Mouse (Mus musculus) forebrain, postnatal 0 days (tissue): ENCODE data around the gene Xrcc4. TPM values are rescaled to one million over a fixed set of nuclear protein-coding genes. Genes with fewer than 3 reads are reported as not detected.
"Not testable (repeated sequence)": the region's sequence is repeated elsewhere in the genome, so short reads cannot be mapped to it uniquely, and the experiment has no call there.

Experiments used
- ATAC-seq: fragments of 200-750 bp; cut with Nextera tagmentation; 2 replicates; pipeline ENCODE4 v1.8.0; 2017; ENCODE audit warnings: mild to moderate bottlenecking, moderate library complexity
- DNase-seq: peaks from one replicate; pipeline ENCODE4 v3.0.0-alpha.2; 2015
- H3K27ac ChIP-seq: fragments of 300-500 bp; sonication (generic); 2 replicates; pipeline ENCODE4 v1.5.1; 2014; ENCODE audit warnings: low read depth, mild to moderate bottlenecking, antibody characterized with exemption, low read length, moderate library complexity, mixed read lengths
- H3K27me3 ChIP-seq: fragments of 300-500 bp; sonication (generic); 2 replicates; pipeline ENCODE4 v1.6.1; 2014; ENCODE audit warnings: mild to moderate bottlenecking, low read length, mixed read lengths; ENCODE audit not compliant: insufficient read depth
- H3K36me3 ChIP-seq: fragments of 300-500 bp; sonication (generic); 2 replicates; pipeline ENCODE4 v1.6.1; 2014; ENCODE audit warnings: mild to moderate bottlenecking, moderate library complexity; ENCODE audit not compliant: insufficient read depth
- H3K4me1 ChIP-seq: fragments of 300-500 bp; sonication (generic); 2 replicates; pipeline ENCODE4 v1.6.1; 2014; ENCODE audit warnings: antibody characterized with exemption; ENCODE audit not compliant: insufficient read depth
- H3K4me2 ChIP-seq: fragments of 300-500 bp; sonication (generic); 2 replicates; pipeline ENCODE4 v1.6.1; 2014; ENCODE audit warnings: low read depth, mild to moderate bottlenecking, moderate library complexity
- H3K4me3 ChIP-seq: fragments of 300-500 bp; sonication (generic); 2 replicates; pipeline ENCODE4 v1.5.1; 2014; ENCODE audit warnings: low read depth, low read length, mixed read lengths
- H3K9ac ChIP-seq: fragments of 300-500 bp; sonication (generic); 2 replicates; pipeline ENCODE4 v1.6.1; 2014; ENCODE audit warnings: mild to moderate bottlenecking
- H3K9me3 ChIP-seq: fragments of 300-500 bp; sonication (generic); 2 replicates; pipeline ENCODE4 v1.6.1; 2016; ENCODE audit warnings: low read length
- CTCF ChIP-seq: sonication (generic); IDR thresholded peaks from 2 replicates; pipeline ENCODE4 v1.5.1; 2016; ENCODE audit warnings: antibody characterized with exemption, control low read depth, low read depth
- WGBS: fragments of 180-500 bp; shearing (Covaris S2); extraction: QIAGEN DNeasy Blood & Tissue Kit; methylation state at CpG from one replicate; pipeline ENCODE4 v1.1.7; 2014; 5-methylcytosine and 5-hydroxymethylcytosine counted together
- polyA plus RNA-seq: library from polyadenylated mRNA; unstranded; fragments of >200 nt; fragmentation: Nextera tagmentation; extraction: Ambion mirVana; gene quantifications from 2 replicates; pipeline ENCODE4 v1.2.1, GENCODE M21; 2015
- total RNA-seq: library from RNA; depleted of rRNA; stranded (reverse); fragments of >200 nt; gene quantifications from 2 replicates; pipeline ENCODE4 v1.2.3, GENCODE M21; 2014

The Xrcc4 gene
- total and polyA plus RNA-seq, 2 experiments from 2014 or later: 19.0 to 24.0 TPM

DNA sequence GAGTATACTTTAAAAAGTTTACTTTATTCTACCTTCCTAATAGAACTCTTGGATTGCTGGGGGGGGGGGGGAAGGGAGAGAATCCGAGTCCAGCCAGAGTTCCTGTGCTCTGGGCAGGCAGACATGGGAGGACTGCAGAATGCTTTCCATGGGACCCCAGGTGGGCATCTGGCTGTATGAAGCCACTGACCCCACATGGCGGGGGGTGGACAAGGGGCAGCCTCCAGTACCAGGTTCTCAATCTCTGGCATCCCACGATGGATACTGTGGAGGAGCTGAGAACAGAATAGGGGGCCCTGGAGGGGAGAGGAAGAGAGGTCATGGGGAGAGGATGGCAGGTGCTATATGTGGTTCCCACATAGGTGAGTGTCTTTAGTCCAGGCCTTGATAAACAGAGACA is 327.1 kb downstream of the Xrcc4 start:
- no peaks in the 10 kb centered on the region for H3K9me3 ChIP-seq
- DNase-seq: no peak
- H3K4me1 ChIP-seq: no peaks in the 10 kb centered on the region
- H3K4me3 ChIP-seq: no peak overlapping the region
- no peak for ATAC-seq
- H3K27me3 ChIP-seq: no peaks in the 10 kb centered on the region
- no peak overlapping the region for H3K27ac ChIP-seq
- WGBS: 83% methylated on average over 3 of the region's 3 CpGs
- no peak overlapping the region for H3K9ac ChIP-seq
- TF ChIP-seq CTCF: no peak
- no peak overlapping the region for H3K4me2 ChIP-seq
- no peaks in the 10 kb centered on the region for H3K36me3 ChIP-seq

DNA sequence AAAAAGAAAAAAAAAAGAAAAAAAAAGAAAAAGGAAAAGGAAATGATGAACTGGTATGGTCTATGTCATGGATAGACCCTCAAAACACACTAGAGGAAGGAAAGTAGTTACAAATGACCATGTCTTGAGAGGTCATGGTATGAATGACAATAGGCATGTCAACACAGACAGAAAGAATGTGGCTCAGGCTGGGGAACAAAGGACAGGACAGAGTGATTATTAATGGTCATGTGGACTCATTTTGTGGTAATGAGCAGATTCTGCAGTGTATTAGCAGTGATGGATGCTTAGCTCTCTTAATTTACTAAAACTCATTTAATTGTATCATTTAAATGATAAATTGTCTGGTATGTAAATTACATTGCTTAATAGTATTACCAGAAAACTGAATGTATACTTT is 333.1 kb downstream of the Xrcc4 start:
- Histone ChIP-seq H3K4me3 (no peak overlapping the region), H3K9ac (no peak overlapping the region), H3K4me2 (no peak overlapping the region), H3K4me1 (no peaks in the 10 kb centered on the region), H3K9me3 (no peaks in the 10 kb centered on the region), H3K27ac (no peak overlapping the region), H3K36me3 (no peaks in the 10 kb centered on the region), H3K27me3 (no peaks in the 10 kb centered on the region)
- ATAC-seq (no peak), DNase-seq (no peak)
- no peak for TF ChIP-seq CTCF

DNA sequence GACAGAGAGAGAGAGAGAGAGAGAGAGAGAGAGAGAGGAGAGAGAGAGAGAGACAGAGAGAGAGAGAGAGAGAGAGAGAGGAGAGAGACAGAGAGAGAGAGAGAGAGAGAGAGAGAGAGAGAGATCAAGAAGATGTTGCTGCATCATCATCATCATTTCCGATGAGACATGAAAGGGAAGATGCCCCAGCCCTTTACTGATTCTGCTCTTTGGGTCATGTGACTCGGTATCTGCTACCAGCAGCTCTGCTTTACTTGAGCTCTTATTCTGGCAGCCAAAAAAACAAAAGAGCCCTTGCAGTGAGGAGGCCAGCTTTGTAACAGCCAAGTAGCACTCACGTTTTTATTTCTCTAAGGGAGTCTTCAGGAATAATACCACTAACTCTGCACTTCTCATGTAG is 338.8 kb downstream of the Xrcc4 start:
- not testable (repeated sequence) for DNase-seq, ATAC-seq, H3K27me3 ChIP-seq, H3K9ac ChIP-seq, H3K36me3 ChIP-seq, H3K27ac ChIP-seq, H3K4me1 ChIP-seq, H3K4me3 ChIP-seq, H3K4me2 ChIP-seq, H3K9me3 ChIP-seq
- WGBS: 15% methylated on average over 3 of the region's 3 CpGs

DNA sequence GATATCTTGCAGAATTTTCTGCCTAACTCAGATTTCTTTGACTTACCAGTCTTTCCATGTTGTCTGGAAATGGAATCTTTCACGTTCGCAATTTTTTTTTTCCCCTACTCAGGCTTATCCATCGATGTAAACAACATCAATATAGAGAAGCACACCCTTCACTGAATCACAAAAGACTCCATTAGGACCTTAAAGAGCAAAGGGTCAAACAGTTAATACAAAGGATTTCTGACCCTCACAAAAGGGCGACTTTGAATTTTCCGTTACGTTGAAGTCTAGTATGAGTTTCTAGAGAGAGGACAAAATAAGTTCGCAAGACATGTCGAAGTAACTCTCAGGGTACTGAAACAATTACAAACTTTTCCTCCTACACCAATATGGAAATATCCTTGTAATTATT is 346.2 kb downstream of the Xrcc4 start:
- 0 out of 2 replicates have a peak overlapping the region, but pooled peaks have one; percentile 68 for H3K9ac ChIP-seq
- TF ChIP-seq CTCF: no peak
- 16% methylated on average over 8 of the region's 8 CpGs for WGBS
- ATAC-seq (no peak), DNase-seq (peak; percentile 5)
- 0 out of 2 replicates have a peak, but pooled peaks cover 13% of the 10 kb centered on the region for H3K4me1 ChIP-seq
- no peaks in the 10 kb centered on the region for H3K36me3 ChIP-seq
- no peak overlapping the region for H3K27ac ChIP-seq
- peak overlapping the region; percentile 67 for H3K4me3 ChIP-seq
- peak overlapping the region; percentile 87 for H3K4me2 ChIP-seq
- H3K27me3 ChIP-seq: no peaks in the 10 kb centered on the region; the same call in 1 of the 2 replicates
- H3K9me3 ChIP-seq: no peaks in the 10 kb centered on the region

DNA sequence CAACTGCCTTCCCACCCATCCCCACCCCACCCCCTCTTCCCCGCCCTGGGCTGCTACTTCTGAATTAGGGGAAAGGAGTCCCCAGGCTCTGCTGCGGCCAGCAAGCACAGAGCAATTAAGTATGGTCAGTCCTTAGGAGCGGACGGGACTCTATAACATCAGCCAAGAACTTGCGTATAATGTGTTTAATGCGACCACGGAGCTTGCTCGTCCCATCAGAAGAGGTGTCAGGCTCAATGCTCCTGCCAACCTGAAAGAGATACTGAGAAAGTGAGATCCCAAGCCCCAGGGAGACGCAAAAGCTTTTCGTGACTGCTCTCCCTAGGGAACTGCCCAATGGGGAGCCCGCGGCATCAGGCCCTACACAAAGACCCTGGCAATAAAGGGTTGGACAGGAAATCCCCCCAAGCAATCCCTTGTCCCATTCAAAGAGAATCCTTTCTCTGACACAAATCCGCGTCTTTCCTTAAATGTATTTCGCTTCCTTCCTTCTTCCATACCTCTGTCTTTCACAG is 346.7 kb downstream of the Xrcc4 start:
- peak overlapping the region; percentile 68 for H3K9ac ChIP-seq
- peak overlapping the region; percentile 87 for H3K4me2 ChIP-seq
- no peaks in the 10 kb centered on the region; the same call in 1 of the 2 replicates for H3K27me3 ChIP-seq
- no peak for TF ChIP-seq CTCF
- peak overlapping the region; percentile 70 for H3K27ac ChIP-seq
- 0 out of 2 replicates have a peak, but pooled peaks cover 13% of the 10 kb centered on the region for H3K4me1 ChIP-seq
- WGBS: 1% methylated on average over 15 of the region's 15 CpGs
- peak overlapping the region; percentile 67 for H3K4me3 ChIP-seq
- peak; percentile 44 for DNase-seq
- H3K36me3 ChIP-seq: no peaks in the 10 kb centered on the region
- no peaks in the 10 kb centered on the region for H3K9me3 ChIP-seq
- ATAC-seq: no peak

DNA sequence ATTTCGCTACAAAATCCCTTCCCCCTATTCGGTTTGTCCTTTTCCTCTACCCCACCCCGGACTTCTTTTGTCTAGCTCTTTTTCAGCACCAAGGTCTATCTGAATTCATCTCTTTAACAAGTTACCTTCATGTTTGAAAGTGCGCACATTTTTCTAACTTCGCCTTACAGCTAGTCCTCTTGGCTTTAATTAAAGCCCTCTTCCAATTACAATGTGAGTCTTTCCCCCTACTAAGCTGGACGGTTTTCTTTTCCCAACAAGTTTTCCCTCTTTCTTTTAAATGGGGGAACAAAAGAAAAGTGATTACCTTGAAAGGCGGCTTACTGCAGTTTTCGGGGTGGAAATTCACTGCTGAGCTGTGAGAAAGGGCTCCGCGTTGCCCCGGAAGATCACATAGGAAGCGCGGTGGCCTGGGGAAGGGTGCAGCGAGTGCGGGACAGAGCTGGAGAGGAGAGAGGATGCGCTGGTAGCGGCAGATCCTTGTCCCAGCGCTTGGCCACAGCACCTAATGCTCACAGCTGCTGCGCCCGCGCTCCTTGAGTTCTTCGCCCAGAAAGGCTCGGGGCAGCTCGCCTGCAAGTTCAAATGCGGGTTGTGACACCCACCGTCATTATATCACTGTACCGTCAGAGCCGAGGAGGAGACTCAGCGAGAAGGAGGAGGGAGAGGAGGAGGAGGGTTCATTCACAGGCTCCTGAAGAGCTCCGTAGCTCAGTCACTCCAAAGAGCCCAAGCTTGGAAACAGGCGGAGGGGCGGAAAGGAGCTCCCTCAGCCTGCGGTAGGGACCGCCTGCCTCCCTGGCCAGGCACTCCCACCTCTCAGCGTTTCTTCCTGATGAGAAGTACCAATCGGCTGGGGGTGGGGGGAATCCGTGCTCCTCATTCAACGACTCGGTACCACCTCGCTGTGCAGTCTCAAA is 347.4 kb downstream of the Xrcc4 start, which contains the start of gene Vcan:
Gene Vcan, minus strand, starts transcription at position 744 of the 920 bp plus-strand sequence.
- no peaks in the 10 kb centered on the region for H3K36me3 ChIP-seq
- peak within 1 kb of the TSS; percentile 68 for H3K9ac ChIP-seq
- TF ChIP-seq CTCF: no peak
- WGBS: under 1% methylated on average over 40 of the region's 40 CpGs
- 0 out of 2 replicates have a peak, but pooled peaks cover 13% of the 10 kb centered on the region for H3K4me1 ChIP-seq
- ATAC-seq: peak; percentile 61
- H3K27me3 ChIP-seq: no peaks in the 10 kb centered on the region; the same call in 1 of the 2 replicates
- DNase-seq: peak; percentile 76
- H3K4me3 ChIP-seq: peak within 1 kb of the TSS; percentile 67
- peak within 1 kb of the TSS; percentile 85 for H3K27ac ChIP-seq
- H3K4me2 ChIP-seq: peak within 1 kb of the TSS; percentile 87
- H3K9me3 ChIP-seq: no peaks in the 10 kb centered on the region

DNA sequence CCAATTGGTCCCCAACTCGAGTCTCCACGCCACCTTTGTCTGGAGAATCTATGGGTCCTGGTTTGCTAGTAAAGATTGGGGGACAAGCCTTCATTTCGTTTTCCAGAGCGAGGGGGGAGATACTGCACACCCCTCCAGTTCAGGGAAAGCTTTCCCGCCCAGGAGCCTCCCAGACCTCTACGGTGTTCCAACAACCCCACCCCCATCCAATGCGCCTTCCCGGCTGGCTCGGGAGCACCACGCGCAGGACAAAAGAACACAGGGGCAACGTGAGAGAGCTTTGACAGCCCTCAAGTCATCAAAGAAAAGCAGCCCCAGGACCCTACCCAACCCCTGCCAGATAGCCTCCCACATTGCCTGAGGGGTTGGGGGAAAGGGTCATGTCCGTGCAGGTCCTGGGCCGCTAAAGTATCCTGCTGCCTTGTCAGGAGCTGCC is 348.3 kb downstream of the Xrcc4 start:
- H3K27ac ChIP-seq: peak overlapping the region; percentile 85
- peak overlapping the region; percentile 87 for H3K4me2 ChIP-seq
- H3K27me3 ChIP-seq: no peaks in the 10 kb centered on the region; the same call in 1 of the 2 replicates
- TF ChIP-seq CTCF: 0 out of 2 replicates have a peak, but pooled peaks have one; percentile 5
- H3K4me1 ChIP-seq: 0 out of 2 replicates have a peak, but pooled peaks cover 13% of the 10 kb centered on the region
- WGBS: 2% methylated on average over 14 of the region's 14 CpGs
- peak overlapping the region; percentile 68 for H3K9ac ChIP-seq
- peak overlapping the region; percentile 67 for H3K4me3 ChIP-seq
- ATAC-seq (peak; percentile 25), DNase-seq (peak; percentile 72)
- H3K9me3 ChIP-seq: no peaks in the 10 kb centered on the region
- H3K36me3 ChIP-seq: no peaks in the 10 kb centered on the region
